Mouse (Mus musculus) layer of hippocampus, postnatal 25 days (tissue): ENCODE measurements around the gene Ube2o. TPM values are rescaled to one million over a fixed set of nuclear protein-coding genes. Genes with fewer than 3 reads are reported as not detected.

ENCODE experiments used
- DNase-seq, 2 experiments: peaks; one replicate each; pipeline ENCODE4 v3.0.0; 2022; ENCODE audit warnings: mixed read lengths in 2 of 2, low spot score in 1 of 2; ENCODE audit errors: extremely low spot score in 1 of 2
- total RNA-seq, 2 experiments: library from RNA; stranded (reverse); gene quantifications; 2 replicates each; pipeline ENCODE4 v1.2.3; 2021

Gene Ube2o
- total RNA-seq, result 10 to 100 TPM; 97.0 to 97.1 TPM

- peak; percentile 78 to 81 for DNase-seq
Measured at GRCm38 (mm10) chr11:116581376-116581814, at the start of gene Ube2o. Gene Ube2o, minus strand, starts transcription at chr11:116581447.

DNA sequence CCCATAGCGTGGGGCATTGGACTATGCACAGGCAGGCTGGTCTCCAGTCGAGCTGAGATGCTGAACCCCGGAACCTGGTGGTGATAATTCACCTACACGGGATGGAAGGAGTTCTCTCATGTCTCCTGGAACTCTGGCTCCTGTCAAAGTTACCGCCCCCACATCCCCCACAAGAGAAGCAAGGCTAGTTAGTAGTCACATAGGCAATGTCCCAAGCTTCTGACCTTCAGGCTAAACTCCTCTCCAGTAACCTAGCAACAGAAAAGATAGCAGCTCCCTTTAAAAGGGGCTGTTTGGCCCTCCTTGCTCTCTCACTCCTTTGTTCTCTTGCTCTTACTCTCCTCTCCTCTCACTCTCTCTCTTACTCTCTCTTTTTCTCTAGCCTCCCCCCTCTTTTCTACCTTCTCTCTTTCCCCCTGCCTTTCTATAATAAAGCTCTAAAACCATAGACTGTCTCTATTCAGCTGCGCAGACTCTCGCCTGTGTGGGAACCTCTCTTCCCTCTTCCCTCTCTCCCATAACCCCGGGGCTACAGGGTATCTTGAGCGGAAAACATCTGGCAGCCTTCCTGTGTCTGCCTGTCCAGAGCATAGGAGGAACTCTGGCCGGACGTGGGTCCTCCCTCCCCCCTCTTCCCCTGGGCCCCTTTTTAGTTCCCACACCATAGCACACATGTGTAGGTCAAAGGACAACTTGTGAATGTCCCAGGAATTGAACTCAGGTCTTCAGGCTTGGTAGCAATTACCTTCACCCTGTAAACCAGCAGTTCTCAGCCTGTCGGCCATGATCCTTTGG is 49.1 kb upstream of the Ube2o start:
- DNase-seq, result no peak

- no peak for DNase-seq
Measured at GRCm38 (mm10) chr11:116629472-116629871, 48.2 kb upstream of the Ube2o start.

DNA sequence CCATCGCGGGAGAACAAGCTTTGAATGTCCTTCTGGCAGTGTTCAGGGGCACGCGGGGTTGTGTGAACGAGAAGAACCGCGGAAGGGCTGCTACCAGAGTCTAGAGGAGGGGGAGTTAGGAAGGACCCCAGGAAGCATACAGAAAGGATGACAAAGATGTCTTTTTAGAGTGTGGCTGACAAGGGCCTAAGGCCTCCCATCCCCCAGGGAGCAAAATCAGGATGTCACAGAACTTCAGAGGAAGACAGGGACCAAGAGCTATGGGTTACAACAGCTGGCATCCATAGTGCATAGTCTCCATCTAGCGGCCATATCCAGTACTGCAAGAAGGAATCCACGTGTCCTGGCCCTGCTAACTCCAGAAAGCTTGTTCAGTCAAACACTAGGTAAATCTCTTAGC is 47.5 kb upstream of the Ube2o start:
- peak; percentile 71 to 96 for DNase-seq

DNA sequence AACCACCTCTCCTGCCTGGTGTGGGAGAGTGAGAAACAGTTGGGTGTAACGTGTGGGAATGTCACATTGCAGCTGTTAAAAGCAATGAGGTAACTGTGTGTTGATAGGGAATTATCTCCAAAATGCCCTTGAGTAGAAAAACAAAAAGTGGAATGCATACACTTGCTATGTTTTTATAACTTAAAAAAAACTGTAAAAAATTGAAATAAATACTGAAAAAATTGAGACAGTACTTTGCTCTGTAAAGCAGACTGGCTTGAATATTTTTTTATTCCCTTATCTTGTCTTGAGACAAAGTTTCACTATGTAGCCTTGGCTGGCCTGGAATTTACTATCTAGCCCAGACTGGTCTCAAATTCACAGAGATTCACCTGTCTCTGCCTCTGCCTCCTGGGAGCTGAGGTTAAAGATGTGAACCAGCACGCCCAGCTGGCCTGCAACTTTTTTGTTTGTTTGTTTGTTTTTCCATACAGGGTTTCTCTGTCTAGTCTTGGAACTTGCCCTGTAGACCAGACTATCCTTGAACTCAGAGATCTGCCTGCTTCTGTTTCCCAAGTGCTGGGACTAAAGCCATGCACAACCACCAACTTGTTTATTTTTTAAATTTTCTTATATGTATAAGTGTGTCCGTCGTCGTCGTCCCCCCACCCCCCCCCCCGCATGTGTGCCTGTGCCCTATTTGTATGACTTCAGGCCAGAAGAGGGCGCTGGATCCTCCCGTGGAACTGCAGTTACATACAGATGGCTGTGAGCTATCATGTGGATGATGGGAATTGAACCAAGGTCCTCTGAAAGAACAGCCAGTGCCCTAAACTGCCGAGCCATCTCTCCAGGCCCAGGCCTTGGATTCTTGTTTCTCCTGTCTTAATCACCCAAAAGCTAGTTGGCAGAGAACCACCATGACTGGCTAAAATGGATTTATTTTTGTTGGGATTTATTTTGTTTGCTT is 46.1 kb upstream of the Ube2o start:
- no peak for DNase-seq

DNA sequence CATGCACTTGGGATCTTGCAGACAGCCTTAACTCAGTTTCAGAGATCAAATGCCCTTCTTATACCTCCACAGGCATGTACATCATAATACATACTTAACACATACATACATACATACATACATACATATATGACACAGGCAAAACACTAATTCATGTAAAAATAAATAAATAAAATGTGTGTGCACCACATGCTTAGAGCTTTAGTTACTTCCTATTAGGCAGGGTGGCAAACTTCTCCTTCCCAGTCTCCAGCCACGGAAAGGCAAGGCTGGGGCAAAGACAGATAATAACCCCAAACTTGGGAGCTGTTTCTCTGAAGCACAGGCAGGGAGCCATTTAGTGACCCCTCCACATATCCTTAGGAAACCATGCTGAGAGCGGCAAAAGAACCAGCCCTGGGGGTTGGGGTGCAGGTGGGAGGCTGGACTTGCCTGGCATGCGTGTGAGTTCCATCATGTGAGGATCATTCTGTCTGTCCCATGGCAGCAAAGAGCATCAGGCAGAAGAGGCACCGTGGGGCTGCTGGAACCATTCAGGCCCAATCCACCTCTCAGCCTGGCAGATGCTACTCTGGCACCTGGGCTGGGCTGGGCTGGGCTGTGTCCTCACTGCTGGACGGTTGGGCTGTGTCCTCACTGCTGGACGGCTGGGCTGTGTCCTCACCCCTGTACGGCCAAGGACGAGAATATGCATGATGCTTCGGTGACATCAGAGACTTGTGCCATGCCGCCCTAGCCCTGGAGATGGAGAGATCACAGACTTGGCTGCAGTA is 45.2 kb upstream of the Ube2o start, which contains the start of gene Rhbdf2:
TSS of gene Rhbdf2 (minus strand) at position 721 of the 773 bp plus-strand sequence.
- no peak for DNase-seq

- peak in 1 of 2 experiments; percentile 56 for DNase-seq
Measured at GRCm38 (mm10) chr11:116625081-116626000, 44.1 kb upstream of the Ube2o start.

DNA sequence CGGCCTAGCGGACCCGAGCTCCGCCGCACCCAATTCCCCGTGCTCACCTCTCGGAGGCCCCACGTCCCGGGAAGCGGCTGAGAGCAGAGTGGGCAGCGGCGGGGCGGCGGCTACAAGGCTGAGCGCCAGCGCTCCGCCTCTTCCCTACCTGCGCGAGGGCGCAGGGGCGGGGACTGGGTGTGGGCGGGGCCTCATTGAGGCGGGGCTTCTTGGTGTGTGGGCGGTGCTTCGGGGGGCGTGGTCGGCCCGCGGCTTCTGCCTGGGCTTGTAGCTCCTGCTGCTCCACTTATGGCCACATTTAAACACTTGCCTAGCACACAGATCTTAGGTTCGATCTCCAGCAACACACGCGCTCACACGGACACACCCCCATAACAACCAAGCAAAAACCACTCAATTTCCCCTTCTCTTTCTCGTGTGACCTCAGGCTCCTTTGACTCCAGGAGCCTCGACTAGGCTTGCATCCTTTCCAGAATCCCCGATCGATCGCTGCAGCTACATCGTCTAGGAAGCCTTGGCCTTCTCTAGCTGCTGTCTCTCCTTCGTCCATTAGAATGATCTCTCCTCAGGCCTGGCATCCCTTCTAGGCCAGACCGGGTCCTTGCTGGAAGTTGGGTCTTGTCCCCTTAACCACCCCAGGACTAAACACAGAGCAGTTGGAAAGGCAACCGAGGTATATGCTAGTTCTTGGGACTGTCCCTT is 43.0 kb upstream of the Ube2o start:
- DNase-seq, result no peak

- DNase-seq, result no peak
Measured at GRCm38 (mm10) chr11:116623281-116624124, 42.3 kb upstream of the Ube2o start.

DNA sequence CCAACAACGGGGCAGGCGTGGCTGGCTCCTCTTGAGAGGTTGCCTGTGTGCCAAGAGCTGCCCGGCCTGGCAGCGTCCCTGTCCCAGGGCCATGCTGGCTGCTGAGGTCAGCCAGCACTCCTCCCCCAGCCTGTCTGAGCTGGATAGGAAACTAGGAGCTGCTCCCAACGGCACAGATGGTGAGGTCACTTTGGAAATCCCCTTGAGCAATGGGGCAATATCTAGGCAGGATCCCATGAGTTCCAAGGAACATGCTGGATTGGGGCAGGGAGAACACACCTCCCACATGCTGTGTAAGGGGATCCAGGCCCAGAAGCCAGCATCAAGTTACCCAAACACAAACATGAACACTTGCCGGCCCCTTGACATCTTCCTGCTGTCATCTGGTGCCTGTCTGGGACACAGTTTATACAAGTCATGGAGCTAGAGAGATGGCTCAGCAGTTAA is 40.0 kb upstream of the Ube2o start:
- no peak for DNase-seq

DNA sequence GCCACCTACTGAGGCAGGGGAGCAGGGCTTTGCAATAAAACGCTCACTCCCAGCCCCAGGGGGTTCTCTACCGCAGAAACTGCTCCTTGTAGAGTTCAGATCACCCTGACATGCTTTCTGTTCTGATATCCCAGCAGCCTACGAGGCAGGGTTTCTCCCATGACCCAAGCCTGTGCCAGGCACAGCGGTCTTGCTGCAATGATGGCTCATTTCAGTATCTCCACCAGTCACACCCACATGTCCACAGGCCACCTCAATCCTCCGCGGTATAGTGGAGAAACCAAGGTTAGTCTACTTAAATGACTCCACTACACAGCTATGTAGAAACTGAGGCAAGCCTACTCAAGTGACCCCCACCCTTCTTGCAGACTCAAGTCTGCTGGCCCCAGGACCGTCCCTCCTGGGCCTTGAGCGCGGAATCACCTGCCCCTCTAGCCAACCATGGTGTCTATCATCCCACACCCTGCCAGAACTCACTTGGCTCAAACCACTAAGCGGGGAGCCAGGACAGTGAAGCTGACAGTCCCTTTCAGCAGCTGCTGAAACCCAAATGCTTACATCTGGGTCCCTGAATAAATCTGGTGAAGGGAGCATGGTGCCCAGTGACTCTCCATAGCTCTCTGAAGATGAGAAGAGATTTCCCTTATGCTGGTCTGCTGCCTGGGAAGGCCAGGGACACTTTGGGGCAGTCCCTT is 39.5 kb upstream of the Ube2o start:
- no peak for DNase-seq

GRCm38 (mm10) chr11:116620073-116620472 is 38.8 kb upstream of the Ube2o start:
- DNase-seq, result no peak

GRCm38 (mm10) chr11:116619561-116619960 is 38.3 kb upstream of the Ube2o start:
- DNase-seq, result no peak

- no peak for DNase-seq
Measured at GRCm38 (mm10) chr11:116619156-116619555, 37.9 kb upstream of the Ube2o start.

- no peak for DNase-seq
Measured at GRCm38 (mm10) chr11:116618666-116619065, 37.4 kb upstream of the Ube2o start.

DNA sequence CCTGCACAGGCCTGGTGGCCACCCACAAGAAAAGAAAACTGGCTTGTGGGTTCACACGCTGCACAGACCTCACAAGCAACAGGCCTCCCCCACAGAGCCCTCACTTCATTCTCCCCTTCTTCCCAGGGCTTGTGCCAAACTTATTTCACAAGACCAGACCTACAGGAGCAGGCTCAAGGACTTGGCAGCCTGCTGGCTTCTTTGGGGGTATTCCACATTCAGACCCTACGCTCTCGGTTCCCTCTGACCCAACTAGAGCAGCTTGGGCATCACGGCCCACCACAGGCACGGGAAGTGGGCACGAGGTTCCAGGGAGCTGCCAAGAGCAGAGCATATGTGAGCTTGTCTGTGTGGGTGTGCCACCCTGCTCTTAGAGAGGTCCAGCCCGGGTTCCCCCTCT is 36.4 kb upstream of the Ube2o start:
- DNase-seq, result no peak

- no peak for DNase-seq
Measured at GRCm38 (mm10) chr11:116616438-116617118, 35.3 kb upstream of the Ube2o start.
